15 mouse cellular contexts compared by ENCODE assay signal in the genomic region with DNA sequence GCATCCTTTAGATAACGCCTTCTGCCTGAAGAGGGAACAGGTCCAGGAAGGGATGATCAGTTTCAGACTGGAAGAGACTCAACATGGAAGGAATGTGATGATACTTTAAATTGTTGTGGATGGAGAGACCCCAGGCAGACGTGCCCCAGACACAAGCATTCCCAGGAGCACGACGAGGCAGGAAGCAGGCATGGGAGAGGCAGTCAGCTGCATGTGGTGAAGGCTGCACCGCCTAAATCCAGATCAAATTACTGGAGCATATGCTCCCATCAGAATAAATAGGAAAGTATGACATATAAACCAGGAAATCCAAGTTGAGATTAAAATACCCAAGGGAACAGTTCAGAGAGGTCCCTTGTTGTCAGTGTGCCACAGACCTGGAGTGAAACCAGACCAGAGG.
DNase-seq lines count a peak whose midpoint lies in the region; ATAC-seq and TF ChIP-seq lines count a peak whose summit lies in the region.
"Had no signal": no experiment of that assay in that cellular context is flagged by ENCODE, and none has a peak within 500 bp of the region (broad histone marks: within the 10 kb centered on the region; RNA-seq: fewer than 3 reads in every experiment).

No protein-coding gene starts in this region.

- no peak overlapping the region for H3K4me2 ChIP-seq in lung, embryonic 14.5 days
- peak overlapping the region; percentile 4; the same call in 1 of the 2 replicates for H3K4me2 ChIP-seq in heart, embryonic 14.5 days (ENCODE audit: low read length)
- H3K4me2 ChIP-seq: forebrain, embryonic 12.5 days; kidney, embryonic 15.5 days had no signal

- H3K27me3 ChIP-seq in lung, embryonic 14.5 days (ENCODE audit: insufficient read depth, low read length): no peaks in the 10 kb centered on the region
- H3K27me3 ChIP-seq in heart, embryonic 14.5 days (ENCODE audit: control insufficient read depth, insufficient read depth, low read length): no peaks in the 10 kb centered on the region
- H3K27me3 ChIP-seq: forebrain, embryonic 12.5 days; kidney, embryonic 15.5 days had no signal

- no peaks in the 10 kb centered on the region for H3K9me3 ChIP-seq in lung, embryonic 14.5 days (ENCODE audit: low read depth, low read length)
- no peaks in the 10 kb centered on the region for H3K9me3 ChIP-seq in heart, embryonic 14.5 days (ENCODE audit: control insufficient read depth, low read length)
- H3K9me3 ChIP-seq: forebrain, embryonic 12.5 days; kidney, embryonic 15.5 days had no signal

- no peaks in the 10 kb centered on the region for H3K4me1 ChIP-seq in lung, embryonic 14.5 days (ENCODE audit: insufficient read depth)
- no peaks in the 10 kb centered on the region for H3K4me1 ChIP-seq in heart, embryonic 14.5 days (ENCODE audit: control insufficient read depth in 2 of 2, insufficient read depth in 2 of 2, low read length in 2 of 2)
- H3K4me1 ChIP-seq: forebrain, embryonic 12.5 days; kidney, embryonic 15.5 days had no signal

- 30% methylated on average over 5 of the region's 5 CpGs for WGBS in lung, embryonic 14.5 days
- WGBS in heart, embryonic 14.5 days: 21% methylated on average over 5 of the region's 5 CpGs

- H3K9ac ChIP-seq in lung, embryonic 14.5 days: no peak overlapping the region
- no peak overlapping the region for H3K9ac ChIP-seq in heart, embryonic 14.5 days (ENCODE audit: low read length)
- H3K9ac ChIP-seq: forebrain, embryonic 12.5 days; kidney, embryonic 15.5 days; liver, embryonic 14.5 days had no signal

- DNase-seq in lung, embryonic 14.5 days: no peak
- no peak for DNase-seq in lung, postnatal 14 days
- peak; percentile 10 for DNase-seq in embryo, embryonic 9.5 days (ENCODE audit: extremely low spot score)
- peak; percentile 12 for DNase-seq in yolk sac, embryonic 10.5 days (ENCODE audit: low spot score)
- DNase-seq in adrenal gland, adult (ENCODE audit: inconsistent age in 2 of 2, low spot score in 1 of 2): no peak
- DNase-seq: cerebellum, adult 11-12 months; spleen, adult 18-20 months; thymus, postnatal 4 days had no signal

- peak; percentile 17; the same call in 1 of the 2 replicates for ATAC-seq in lung, embryonic 14.5 days (ENCODE audit: insufficient read depth)
- ATAC-seq in heart, embryonic 14.5 days (ENCODE audit: insufficient number of reproducible peaks, insufficient read depth, low FRiP score, low read depth): peak; percentile 75
- ATAC-seq in CD4-positive, CD25-positive, alpha-beta regulatory T cell, adult 4 months: no peak
- ATAC-seq: inflammation-experienced regulatory T-cells, adult 6 months; midbrain, embryonic 16.5 days had no signal

- no peak overlapping the region for H3K27ac ChIP-seq in lung, embryonic 14.5 days (ENCODE audit: low read depth)
- no peak overlapping the region for H3K27ac ChIP-seq in heart, embryonic 14.5 days (replicated peaks in 1 of 2; ENCODE audit: control insufficient read depth in 1 of 2, insufficient read depth in 1 of 2, low read depth in 2 of 2, low read length in 2 of 2)
- H3K27ac ChIP-seq: forebrain, embryonic 12.5 days; kidney, embryonic 15.5 days; liver, embryonic 14.5 days had no signal

- TF ChIP-seq CTCF in lung, embryonic 14.5 days (IDR thresholded peaks at IDR 0.05; ENCODE audit: low read depth): no peak

- no peak overlapping the region for H3K4me3 ChIP-seq in lung, embryonic 14.5 days (ENCODE audit: low read depth, low read length)
- H3K4me3 ChIP-seq in heart, embryonic 14.5 days (ENCODE audit: control insufficient read depth in 1 of 2, insufficient read depth in 1 of 2, low read depth in 1 of 2, low read length in 2 of 2): no peak overlapping the region
- H3K4me3 ChIP-seq: forebrain, embryonic 12.5 days; kidney, embryonic 15.5 days had no signal

- no peaks in the 10 kb centered on the region for H3K36me3 ChIP-seq in lung, embryonic 14.5 days (ENCODE audit: insufficient read depth)
- no peaks in the 10 kb centered on the region for H3K36me3 ChIP-seq in heart, embryonic 14.5 days (ENCODE audit: control insufficient read depth, insufficient read depth, low read length)
- H3K36me3 ChIP-seq: forebrain, embryonic 12.5 days; kidney, embryonic 15.5 days had no signal

Comparison
In these comparisons a context has a peak if more than half of its experiments do, and no peak if none do; other contexts are left out.
1. DNase-seq: peak in embryo, embryonic 9.5 days (single experiment) and yolk sac, embryonic 10.5 days (single experiment); none in lung, embryonic 14.5 days (single experiment), lung, postnatal 14 days (single experiment) and adrenal gland, adult (0 of 2).